Mouse (Mus musculus) CD8-positive naive resting alpha-beta T cell, adult 57 days (primary cell): ENCODE data around the gene Ccdc38. TPM values are rescaled to one million over a fixed set of nuclear protein-coding genes. Genes with fewer than 3 reads are reported as not detected.

Experiments
- total RNA-seq: library from RNA; stranded (reverse); gene quantifications from one replicate; pipeline ENCODE4 v1.2.4, GENCODE M21; 2023

Gene Ccdc38
- 0.37 TPM for total RNA-seq

GRCm38 (mm10) chr10:93540431-93541210, at the start of gene Ccdc38:
Gene Ccdc38 (plus strand): TSS chr10:93540632.

DNA sequence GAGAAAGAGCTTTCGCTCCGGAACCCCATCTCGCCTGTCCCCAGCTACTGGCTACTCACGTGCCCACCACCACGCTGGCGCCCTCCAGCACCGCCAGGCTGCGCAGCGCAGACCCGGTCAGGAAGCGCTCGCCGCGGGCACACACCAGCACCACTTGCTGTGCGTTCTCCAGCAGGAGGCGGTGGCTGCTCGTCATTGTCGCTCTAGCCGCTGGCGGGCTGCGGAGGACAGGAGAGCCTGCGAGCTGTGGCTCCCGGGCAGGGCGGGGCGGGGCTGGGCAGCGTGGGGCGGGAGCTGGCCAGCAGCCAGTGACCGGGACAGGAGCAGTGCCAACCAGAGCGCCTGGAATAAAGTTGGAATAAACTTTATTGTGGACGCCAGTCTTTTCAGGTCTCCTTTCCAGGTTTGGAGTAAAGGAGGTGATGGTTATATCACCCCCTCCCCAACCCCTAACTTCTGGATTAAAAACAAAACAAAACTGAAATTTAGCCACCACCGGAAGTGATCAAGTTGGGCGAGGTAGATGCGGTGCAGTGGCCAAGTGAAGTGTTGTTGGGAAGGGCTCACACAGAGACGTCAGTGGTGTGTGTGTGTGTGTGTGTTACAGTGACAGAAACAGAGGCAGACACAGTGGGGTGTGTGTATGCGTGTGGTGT, 529 bp upstream of the Ccdc38 start, which contains the start of gene Amdhd1:
Amdhd1 (minus strand) TSS at position 259 of the 656 bp plus-strand sequence.

DNA sequence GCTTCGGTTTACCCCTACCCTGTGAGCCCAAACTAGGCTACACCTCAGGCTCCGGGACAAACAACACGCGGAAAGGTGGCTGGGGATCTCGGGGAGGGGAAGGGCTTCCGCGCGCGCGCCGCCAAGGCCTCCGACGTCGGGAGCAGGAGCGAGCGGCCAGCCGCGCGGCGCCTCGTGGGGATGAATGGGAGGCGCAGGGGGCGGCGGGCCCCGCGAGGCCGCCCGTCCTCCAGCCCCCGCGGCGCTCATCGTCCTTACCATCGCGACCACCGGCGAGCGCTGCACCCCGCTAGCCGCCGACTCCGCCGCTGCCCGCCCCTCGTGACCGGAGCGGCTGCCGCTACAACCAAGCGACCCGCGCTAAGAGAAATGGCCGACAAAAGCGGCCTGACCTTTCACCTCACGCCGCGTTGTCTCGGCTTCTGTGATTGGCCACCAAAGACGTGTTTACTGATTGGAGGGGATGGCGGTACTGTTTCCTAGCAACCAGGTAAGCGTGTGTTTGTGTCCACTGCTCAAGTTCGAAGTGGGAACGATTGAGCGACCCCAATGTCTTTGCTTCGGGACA, 48.9 kb downstream of the Ccdc38 start, which contains the start of gene Snrpf:
Snrpf (minus strand) TSS at position 426 of the 568 bp plus-strand sequence.

Other genes starting within 250 kb of the Ccdc38 start
- gene Elk3, start 229.5 kb upstream of the Ccdc38 start, total RNA-seq: 47.9 TPM
- gene Lta4h, start 87.2 kb upstream of the Ccdc38 start, total RNA-seq: 85.6 TPM
- gene Hal, start 51.9 kb upstream of the Ccdc38 start, total RNA-seq: 0.95 TPM
- not detected for gene Amdhd1, start 599 bp upstream of the Ccdc38 start, total RNA-seq
- gene Snrpf, start 49.1 kb downstream of the Ccdc38 start, total RNA-seq: 23.8 TPM
- gene Ntn4, start 100.0 kb downstream of the Ccdc38 start, total RNA-seq: not detected